Mouse (Mus musculus) stomach, embryonic 14.5 days (tissue): ENCODE results near the gene Gm5426. TPM values are rescaled to one million over a fixed set of nuclear protein-coding genes. Genes with fewer than 3 reads are reported as not detected.
"Not testable (repeated sequence)": the region's sequence is repeated elsewhere in the genome, so short reads cannot be mapped to it uniquely, and the experiment has no call there.

Source experiments
- ATAC-seq: fragments of 200-750 bp; cut with Nextera tagmentation; 2 replicates; pipeline ENCODE4 v1.8.0; 2017; ENCODE audit warnings: low read depth, moderate TSS enrichment; ENCODE audit not compliant: insufficient number of reproducible peaks, insufficient read depth, low FRiP score
- H3K27ac ChIP-seq: fragments of 300-500 bp; sonication (generic); 2 replicates; pipeline ENCODE4 v1.5.1; 2014; ENCODE audit warnings: mild to moderate bottlenecking, low read length, moderate library complexity, mixed read lengths
- H3K27me3 ChIP-seq: fragments of 300-500 bp; sonication (generic); 2 replicates; pipeline ENCODE4 v1.6.1; 2014; ENCODE audit warnings: low read length, control low read depth, mixed read lengths; ENCODE audit not compliant: control insufficient read depth, insufficient read depth
- H3K36me3 ChIP-seq: fragments of 300-500 bp; sonication (generic); 2 replicates; pipeline ENCODE4 v1.6.1; 2014; ENCODE audit warnings: mild to moderate bottlenecking, control low read depth, low read length, moderate library complexity, mixed read lengths; ENCODE audit not compliant: control insufficient read depth, insufficient read depth
- H3K4me1 ChIP-seq: fragments of 300-500 bp; sonication (generic); 2 replicates; pipeline ENCODE4 v1.6.1; 2014; ENCODE audit warnings: low read length, control low read depth, mixed read lengths; ENCODE audit not compliant: control insufficient read depth, insufficient read depth
- H3K4me2 ChIP-seq: fragments of 300-500 bp; sonication (generic); replicated peaks from 2 replicates; pipeline ENCODE4 v1.6.1; 2014; ENCODE audit warnings: low read depth, low read length, control low read depth
- H3K4me3 ChIP-seq: fragments of 300-500 bp; sonication (generic); 2 replicates; pipeline ENCODE4 v1.5.1; 2014; ENCODE audit warnings: low read depth, low read length, control low read depth
- H3K9ac ChIP-seq: fragments of 300-500 bp; sonication (generic); replicated peaks from 2 replicates; pipeline ENCODE4 v1.6.1; 2014; ENCODE audit warnings: low read depth, mild to moderate bottlenecking, control low read depth, low read length, moderate library complexity, mixed read lengths
- H3K9me3 ChIP-seq: fragments of 300-500 bp; sonication (generic); 2 replicates; pipeline ENCODE4 v1.6.1; 2016; ENCODE audit warnings: low read depth, low read length, control low read depth; ENCODE audit not compliant: control insufficient read depth
- WGBS: fragments of 180-500 bp; shearing (Covaris S2); extraction: QIAGEN DNeasy Blood & Tissue Kit; methylation state at CpG from one replicate; pipeline ENCODE4 v1.1.7; 2014; 5-methylcytosine and 5-hydroxymethylcytosine counted together
- polyA plus RNA-seq: library from polyadenylated mRNA; unstranded; fragments of >200 nt; fragmentation: Nextera tagmentation; extraction: Ambion mirVana; gene quantifications from 2 replicates; pipeline ENCODE4 v1.2.1, GENCODE M21; 2014

Gene Gm5426
- not detected in 2 replicates for polyA plus RNA-seq

- not testable (repeated sequence) for ATAC-seq, H3K9me3 ChIP-seq, H3K4me2 ChIP-seq, H3K4me3 ChIP-seq, H3K36me3 ChIP-seq, H3K9ac ChIP-seq, H3K27ac ChIP-seq, H3K27me3 ChIP-seq, H3K4me1 ChIP-seq
- WGBS: 94% methylated on average over 6 of the region's 6 CpGs
Measured at GRCm38 (mm10) chr10:96136451-96136850, at the start of gene Gm5426. Gene Gm5426, plus strand, starts transcription at chr10:96136603.

- Histone ChIP-seq H3K27me3 (no peaks in the 10 kb centered on the region), H3K36me3 (no peaks in the 10 kb centered on the region), H3K27ac (no peak overlapping the region), H3K4me3 (no peak overlapping the region), H3K4me1 (no peaks in the 10 kb centered on the region), H3K9me3 (no peaks in the 10 kb centered on the region), H3K4me2 (no peak overlapping the region), H3K9ac (no peak overlapping the region)
- ATAC-seq: no peak
- 61% methylated on average over 1 of the region's 1 CpGs for WGBS
Measured at GRCm38 (mm10) chr10:96089744-96090143, 46.7 kb upstream of the Gm5426 start.

DNA sequence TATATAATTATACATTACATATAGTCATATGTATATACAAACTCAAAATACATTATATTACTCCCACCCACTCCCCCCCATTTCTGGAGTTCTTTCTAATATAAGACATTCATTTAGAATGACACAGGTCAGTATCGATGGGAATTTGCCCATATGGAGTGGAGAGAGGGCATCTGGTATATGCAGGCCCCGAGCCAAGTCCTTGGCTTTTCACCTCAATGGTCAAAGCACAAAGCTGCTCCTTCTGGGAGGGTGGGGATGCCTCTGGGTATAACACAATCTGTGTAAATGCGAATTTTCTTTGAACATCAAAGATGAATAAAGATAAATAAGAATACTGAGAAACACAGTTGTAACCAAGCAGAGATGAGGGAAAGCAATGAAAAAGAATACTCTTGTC is 46.0 kb upstream of the Gm5426 start:
- Histone ChIP-seq H3K9me3 (no peaks in the 10 kb centered on the region), H3K36me3 (no peaks in the 10 kb centered on the region), H3K27ac (no peak overlapping the region), H3K27me3 (no peaks in the 10 kb centered on the region), H3K4me2 (no peak overlapping the region), H3K4me3 (no peak overlapping the region), H3K4me1 (no peaks in the 10 kb centered on the region), H3K9ac (no peak overlapping the region)
- 79% methylated on average over 3 of the region's 3 CpGs for WGBS
- ATAC-seq: no peak

DNA sequence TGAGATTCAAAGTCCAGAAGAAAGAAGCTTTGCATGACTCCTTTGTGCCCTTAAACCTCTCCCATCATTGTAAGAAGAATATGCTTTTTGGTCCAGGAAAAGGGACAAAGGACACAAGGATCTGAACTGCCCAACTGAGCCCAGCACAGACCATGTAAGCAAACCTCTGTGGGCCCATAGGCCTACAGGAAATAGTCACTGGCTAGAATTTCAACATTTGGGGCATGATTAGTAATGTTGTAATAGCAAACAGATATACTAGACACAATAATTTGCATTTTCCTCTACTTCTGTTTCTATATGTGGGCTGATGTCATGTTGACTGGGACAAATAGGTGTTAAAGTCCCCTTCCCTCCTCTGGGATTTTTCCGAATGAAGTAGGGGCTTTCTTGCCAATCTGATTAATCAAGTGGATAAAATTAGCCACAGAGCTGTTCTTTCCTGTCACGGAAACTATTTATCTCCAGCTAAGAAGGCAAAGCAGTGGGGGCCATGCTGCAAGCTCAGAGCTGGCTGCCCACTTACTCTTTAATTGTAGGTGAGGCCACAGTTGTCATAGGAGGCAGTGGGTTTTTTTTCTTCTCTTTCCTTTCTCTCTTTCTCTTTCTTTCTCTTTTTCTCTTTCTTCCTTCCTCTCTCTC is 42.4 kb upstream of the Gm5426 start:
- Histone ChIP-seq H3K27me3 (no peaks in the 10 kb centered on the region), H3K4me2 (no peak overlapping the region), H3K9ac (no peak overlapping the region), H3K36me3 (no peaks in the 10 kb centered on the region), H3K9me3 (no peaks in the 10 kb centered on the region), H3K4me3 (no peak overlapping the region), H3K4me1 (no peaks in the 10 kb centered on the region), H3K27ac (no peak overlapping the region)
- ATAC-seq: no peak
- 48% methylated on average over 2 of the region's 2 CpGs for WGBS

DNA sequence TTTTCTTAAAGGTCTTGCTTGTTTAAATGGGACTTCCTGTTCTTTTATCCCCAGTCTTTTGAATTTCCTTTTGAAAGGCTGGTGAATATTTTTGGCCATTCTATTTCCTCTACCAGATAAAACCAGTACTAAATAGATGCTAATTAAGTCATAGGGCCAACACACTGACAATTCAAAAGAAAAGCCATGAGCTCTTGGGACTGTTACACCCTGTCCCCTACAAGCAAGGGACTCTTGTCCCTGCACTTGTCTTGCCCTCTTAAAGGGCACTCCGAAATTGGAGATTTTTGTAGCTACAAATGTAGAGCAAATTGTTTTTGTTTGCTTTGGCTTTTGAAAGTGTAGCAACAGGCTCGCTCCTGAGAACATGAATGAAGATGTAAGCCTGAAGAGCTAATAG is 41.8 kb upstream of the Gm5426 start:
- no peak for ATAC-seq
- no peak overlapping the region for H3K27ac ChIP-seq
- no peaks in the 10 kb centered on the region for H3K27me3 ChIP-seq
- WGBS: 76% methylated on average over 2 of the region's 2 CpGs
- no peak overlapping the region for H3K9ac ChIP-seq
- no peak overlapping the region for H3K4me3 ChIP-seq
- no peaks in the 10 kb centered on the region for H3K9me3 ChIP-seq
- no peaks in the 10 kb centered on the region for H3K4me1 ChIP-seq
- no peak overlapping the region for H3K4me2 ChIP-seq
- no peaks in the 10 kb centered on the region for H3K36me3 ChIP-seq

DNA sequence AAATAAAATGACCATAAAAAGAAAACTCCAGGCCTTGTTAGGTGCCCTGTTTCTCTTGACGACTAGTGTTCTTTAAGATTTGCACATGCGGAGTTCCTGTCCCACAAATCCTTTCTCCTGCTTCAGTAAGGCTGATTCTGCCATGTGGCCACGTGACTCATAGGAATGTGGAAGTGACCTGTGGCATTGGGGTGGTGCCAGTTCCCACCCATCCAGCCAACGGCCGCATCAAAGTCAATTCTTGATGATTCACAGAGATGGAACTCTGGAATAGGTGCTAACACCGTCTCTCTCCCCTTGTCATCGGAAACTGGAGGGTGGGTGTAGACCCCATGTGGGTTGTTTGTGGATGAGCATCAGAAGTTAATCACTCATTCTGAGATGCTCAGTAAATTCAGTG is 39.7 kb upstream of the Gm5426 start:
- Histone ChIP-seq H3K4me3 (no peak overlapping the region), H3K4me2 (no peak overlapping the region), H3K4me1 (no peaks in the 10 kb centered on the region), H3K9ac (no peak overlapping the region), H3K27ac (no peak overlapping the region), H3K27me3 (no peaks in the 10 kb centered on the region), H3K9me3 (no peaks in the 10 kb centered on the region), H3K36me3 (no peaks in the 10 kb centered on the region)
- ATAC-seq: no peak
- WGBS: 82% methylated on average over 7 of the region's 7 CpGs

DNA sequence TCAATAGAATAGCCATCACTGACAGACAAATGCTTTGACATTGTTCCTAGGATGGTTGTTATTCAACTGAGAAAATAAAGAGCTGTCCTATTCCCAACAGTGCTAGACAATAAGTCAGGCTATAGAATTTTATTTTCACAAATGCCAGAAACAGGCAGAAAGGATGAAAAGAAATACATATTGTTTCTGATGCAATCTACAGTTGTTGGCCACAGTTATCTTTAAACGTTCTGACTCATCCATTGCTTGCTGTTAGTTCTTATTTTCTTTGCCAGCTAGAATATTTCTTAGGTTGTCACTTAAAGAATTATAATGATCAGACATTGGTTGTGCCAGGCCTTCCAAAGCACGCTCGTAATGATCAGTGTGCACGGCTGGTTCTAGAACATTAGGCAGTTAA is 35.4 kb upstream of the Gm5426 start:
- ATAC-seq: no peak
- Histone ChIP-seq H3K4me3 (no peak overlapping the region), H3K9me3 (no peaks in the 10 kb centered on the region), H3K27ac (no peak overlapping the region), H3K4me2 (no peak overlapping the region), H3K9ac (no peak overlapping the region), H3K36me3 (no peaks in the 10 kb centered on the region), H3K27me3 (no peaks in the 10 kb centered on the region), H3K4me1 (no peaks in the 10 kb centered on the region)
- WGBS: 89% methylated on average over 4 of the region's 4 CpGs

DNA sequence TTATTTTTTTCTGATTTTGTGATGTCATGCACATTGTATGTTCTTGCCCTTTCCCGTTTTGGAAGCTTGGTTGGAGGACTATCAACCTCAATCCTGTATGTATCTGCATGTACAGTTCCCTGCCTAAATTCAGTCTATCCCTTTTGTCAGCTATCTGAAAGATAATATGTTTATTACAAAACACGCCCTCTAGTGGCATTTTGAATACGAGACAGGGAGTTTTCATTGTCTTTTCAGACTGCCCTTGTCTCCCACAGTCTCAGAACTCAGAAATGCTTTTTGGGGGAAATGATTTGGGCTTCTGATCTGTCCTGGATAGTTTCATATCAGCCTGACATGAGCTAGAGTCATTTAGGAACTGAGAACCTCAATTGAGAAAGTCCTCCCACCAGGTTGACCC is 32.2 kb upstream of the Gm5426 start:
- H3K4me1 ChIP-seq: no peaks in the 10 kb centered on the region
- no peak overlapping the region for H3K4me3 ChIP-seq
- ATAC-seq: no peak
- H3K36me3 ChIP-seq: no peaks in the 10 kb centered on the region
- no peak overlapping the region for H3K9ac ChIP-seq
- no peak overlapping the region for H3K4me2 ChIP-seq
- 44% methylated on average over 3 of the region's 3 CpGs for WGBS
- no peak overlapping the region for H3K27ac ChIP-seq
- no peaks in the 10 kb centered on the region for H3K9me3 ChIP-seq
- H3K27me3 ChIP-seq: no peaks in the 10 kb centered on the region

DNA sequence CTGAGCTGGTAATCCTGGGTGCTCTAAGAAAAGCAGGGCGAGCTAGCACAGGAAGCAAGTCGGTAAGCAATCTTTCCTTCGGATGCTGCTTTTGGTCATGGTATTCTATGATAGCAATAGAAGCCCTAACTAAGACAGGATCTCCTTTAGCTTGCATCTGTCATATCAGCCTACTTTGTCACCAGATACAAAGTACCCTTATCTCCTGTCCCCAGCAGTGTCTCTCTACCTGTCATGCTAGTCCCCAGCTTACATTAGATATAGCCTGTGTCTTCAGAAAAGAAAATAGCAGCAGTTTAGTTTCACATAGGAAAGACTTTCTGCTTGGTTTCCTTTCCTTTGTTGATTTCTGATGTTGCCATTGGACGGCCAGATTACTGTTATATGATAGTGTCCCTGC is 31.8 kb upstream of the Gm5426 start:
- H3K36me3 ChIP-seq: no peaks in the 10 kb centered on the region
- no peak overlapping the region for H3K4me2 ChIP-seq
- H3K9ac ChIP-seq: no peak overlapping the region
- ATAC-seq: no peak
- 79% methylated on average over 4 of the region's 4 CpGs for WGBS
- H3K27ac ChIP-seq: no peak overlapping the region
- no peak overlapping the region for H3K4me3 ChIP-seq
- H3K9me3 ChIP-seq: no peaks in the 10 kb centered on the region
- H3K27me3 ChIP-seq: no peaks in the 10 kb centered on the region
- H3K4me1 ChIP-seq: no peaks in the 10 kb centered on the region
